Mouse (Mus musculus) erythroblast, embryonic 14.5 days (primary cell): ENCODE measurements around the gene Acad8.

Source experiments
- GATA1 ChIP-seq: IDR thresholded peaks from 2 replicates; pipeline ENCODE4 v1.6.1; 2012; ENCODE audit warnings: low read length, inconsistent platforms, mixed read lengths
- TAL1 ChIP-seq: IDR thresholded peaks from 3 replicates; pipeline ENCODE4 v1.6.1; 2012; ENCODE audit warnings: low read length, inconsistent platforms, mixed read lengths

GRCm38 (mm10) chr9:26990181-26990580 lies 9.2 kb downstream of the Acad8 start:
- TF ChIP-seq GATA1 = no peak
- TF ChIP-seq TAL1 = no peak
